Mouse (Mus musculus) forebrain, embryonic 13.5 days (tissue): ENCODE results near the gene D630003M21Rik. TPM values are rescaled to one million over a fixed set of nuclear protein-coding genes. Genes with fewer than 3 reads are reported as not detected.

Source experiments
- ATAC-seq: fragments of 200-750 bp; cut with Nextera tagmentation; 2 replicates; pipeline ENCODE4 v1.8.0; 2017
- H3K27ac ChIP-seq: fragments of 300-500 bp; sonication (generic); 2 replicates; pipeline ENCODE4 v1.5.1; 2015; ENCODE audit warnings: inconsistent platforms, mild to moderate bottlenecking, moderate library complexity
- H3K27me3 ChIP-seq: fragments of 300-500 bp; sonication (generic); 2 replicates; pipeline ENCODE4 v1.6.1; 2015; ENCODE audit warnings: mild to moderate bottlenecking, inconsistent platforms
- H3K36me3 ChIP-seq: fragments of 300-500 bp; sonication (generic); 2 replicates; pipeline ENCODE4 v1.6.1; 2015; ENCODE audit warnings: mild to moderate bottlenecking, inconsistent platforms; ENCODE audit not compliant: poor library complexity, severe bottlenecking
- H3K4me1 ChIP-seq: fragments of 300-500 bp; sonication (generic); 2 replicates; pipeline ENCODE4 v1.6.1; 2015; ENCODE audit warnings: inconsistent platforms
- H3K4me2 ChIP-seq: fragments of 300-500 bp; sonication (generic); 2 replicates; pipeline ENCODE4 v1.6.1; 2015; ENCODE audit warnings: inconsistent platforms, mild to moderate bottlenecking, moderate library complexity
- H3K4me3 ChIP-seq: fragments of 300-500 bp; sonication (generic); 2 replicates; pipeline ENCODE4 v1.5.1; 2015; ENCODE audit warnings: mild to moderate bottlenecking, inconsistent platforms
- H3K9ac ChIP-seq: fragments of 300-500 bp; sonication (generic); 2 replicates; pipeline ENCODE4 v1.6.1; 2015; ENCODE audit warnings: mild to moderate bottlenecking, inconsistent platforms
- H3K9me3 ChIP-seq: fragments of 300-500 bp; sonication (generic); replicated peaks from 2 replicates; pipeline ENCODE4 v1.6.1; 2016; ENCODE audit warnings: inconsistent platforms
- WGBS: fragments of 180-500 bp; shearing (Covaris S2); methylation state at CpG from one replicate; pipeline ENCODE4 v1.1.7; 2015; 5-methylcytosine and 5-hydroxymethylcytosine counted together
- polyA plus RNA-seq: library from polyadenylated mRNA; unstranded; fragments of >200 nt; fragmentation: Nextera tagmentation; extraction: Ambion mirVana; gene quantifications from 2 replicates; pipeline ENCODE4 v1.2.1, GENCODE M21; 2015

The D630003M21Rik gene
- polyA plus RNA-seq, 1 experiment from 2014 or later: 2.3 TPM

- H3K9me3 ChIP-seq: 0 out of 2 replicates have a peak, but pooled peaks cover 5% of the 10 kb centered on the region
- H3K4me2 ChIP-seq: no peak overlapping the region
- H3K27ac ChIP-seq: no peak overlapping the region
- no peak overlapping the region for H3K4me3 ChIP-seq
- peaks cover 18% of the 10 kb centered on the region for H3K4me1 ChIP-seq
- 52% methylated on average over 8 of the region's 8 CpGs for WGBS
- H3K27me3 ChIP-seq: no peaks in the 10 kb centered on the region
- no peak for ATAC-seq
- H3K9ac ChIP-seq: no peak overlapping the region
- no peaks in the 10 kb centered on the region for H3K36me3 ChIP-seq
Observed at GRCm38 (mm10) chr2:158157654-158158053, 71.4 kb downstream of the D630003M21Rik start.

GRCm38 (mm10) chr2:158156487-158156886, 72.5 kb downstream of the D630003M21Rik start:
- Histone ChIP-seq H3K9me3 (0 out of 2 replicates have a peak, but pooled peaks cover 3% of the 10 kb centered on the region), H3K4me3 (no peak overlapping the region), H3K4me2 (no peak overlapping the region), H3K9ac (no peak overlapping the region), H3K27ac (no peak overlapping the region), H3K27me3 (no peaks in the 10 kb centered on the region), H3K4me1 (peaks cover 18% of the 10 kb centered on the region), H3K36me3 (no peaks in the 10 kb centered on the region)
- ATAC-seq: no peak
- 93% methylated on average over 9 of the region's 9 CpGs for WGBS

GRCm38 (mm10) chr2:158155615-158156014, 73.4 kb downstream of the D630003M21Rik start:
- 77% methylated on average over 2 of the region's 2 CpGs for WGBS
- H3K4me2 ChIP-seq: no peak overlapping the region
- ATAC-seq: no peak
- no peaks in the 10 kb centered on the region for H3K36me3 ChIP-seq
- no peak overlapping the region for H3K9ac ChIP-seq
- H3K27ac ChIP-seq: no peak overlapping the region
- no peaks in the 10 kb centered on the region for H3K27me3 ChIP-seq
- H3K9me3 ChIP-seq: 0 out of 2 replicates have a peak, but pooled peaks cover 4% of the 10 kb centered on the region
- peaks cover 18% of the 10 kb centered on the region for H3K4me1 ChIP-seq
- H3K4me3 ChIP-seq: no peak overlapping the region

GRCm38 (mm10) chr2:158155101-158155500, 73.9 kb downstream of the D630003M21Rik start:
- H3K9me3 ChIP-seq: 0 out of 2 replicates have a peak, but pooled peaks cover 4% of the 10 kb centered on the region
- H3K4me1 ChIP-seq: peaks cover 18% of the 10 kb centered on the region
- H3K4me2 ChIP-seq: no peak overlapping the region
- H3K9ac ChIP-seq: no peak overlapping the region
- H3K36me3 ChIP-seq: no peaks in the 10 kb centered on the region
- H3K27me3 ChIP-seq: no peaks in the 10 kb centered on the region
- no peak overlapping the region for H3K27ac ChIP-seq
- ATAC-seq: no peak
- WGBS: 88% methylated on average over 7 of the region's 7 CpGs
- no peak overlapping the region for H3K4me3 ChIP-seq

- Histone ChIP-seq H3K4me2 (no peak overlapping the region; the same call in 1 of the 2 replicates), H3K27me3 (no peaks in the 10 kb centered on the region), H3K9me3 (0 out of 2 replicates have a peak, but pooled peaks cover 4% of the 10 kb centered on the region), H3K27ac (no peak overlapping the region), H3K4me1 (peaks cover 18% of the 10 kb centered on the region), H3K36me3 (no peaks in the 10 kb centered on the region), H3K9ac (no peak overlapping the region), H3K4me3 (no peak overlapping the region)
- WGBS: 50% methylated on average over 8 of the region's 8 CpGs
- no peak for ATAC-seq
Observed at GRCm38 (mm10) chr2:158154641-158155040, 74.4 kb downstream of the D630003M21Rik start.

GRCm38 (mm10) chr2:158153728-158154343, 75.2 kb downstream of the D630003M21Rik start:
- 0 out of 2 replicates have a peak, but pooled peaks cover 4% of the 10 kb centered on the region for H3K9me3 ChIP-seq
- H3K4me3 ChIP-seq: peak overlapping the region; percentile 35
- peaks cover 18% of the 10 kb centered on the region for H3K4me1 ChIP-seq
- H3K9ac ChIP-seq: peak overlapping the region; percentile 61
- 1% methylated on average over 22 of the region's 22 CpGs for WGBS
- no peak overlapping the region for H3K27ac ChIP-seq
- no peaks in the 10 kb centered on the region for H3K36me3 ChIP-seq
- peak overlapping the region; percentile 68 for H3K4me2 ChIP-seq
- no peaks in the 10 kb centered on the region for H3K27me3 ChIP-seq
- ATAC-seq: peak; percentile 51; the same call in 1 of the 2 replicates

GRCm38 (mm10) chr2:158152685-158153309, 76.2 kb downstream of the D630003M21Rik start:
- Histone ChIP-seq H3K27ac (peak overlapping the region; percentile 14; the same call in 1 of the 2 replicates), H3K4me2 (peak overlapping the region; percentile 68; the same call in 1 of the 2 replicates)
- ATAC-seq: peak; percentile 70; the same call in 1 of the 2 replicates

GRCm38 (mm10) chr2:158151077-158151476, 77.9 kb downstream of the D630003M21Rik start:
- Histone ChIP-seq H3K4me3 (no peak overlapping the region), H3K36me3 (no peaks in the 10 kb centered on the region), H3K27ac (no peak overlapping the region), H3K4me2 (no peak overlapping the region), H3K9ac (no peak overlapping the region), H3K27me3 (peaks cover 6% of the 10 kb centered on the region), H3K9me3 (0 out of 2 replicates have a peak, but pooled peaks cover 4% of the 10 kb centered on the region), H3K4me1 (peaks cover 20% of the 10 kb centered on the region)
- no peak for ATAC-seq
- WGBS: 96% methylated on average over 3 of the region's 3 CpGs

More at GRCm38 (mm10) chr2:158152685-158153309, 76.2 kb downstream of the D630003M21Rik start:
- H3K9ac ChIP-seq: no peak overlapping the region
- H3K4me1 ChIP-seq: peaks cover 18% of the 10 kb centered on the region
- no peak overlapping the region for H3K4me3 ChIP-seq
- no peaks in the 10 kb centered on the region for H3K36me3 ChIP-seq
- peaks cover 2% of the 10 kb centered on the region; the same call in 1 of the 2 replicates for H3K27me3 ChIP-seq
- 17% methylated on average over 6 of the region's 6 CpGs for WGBS
- 0 out of 2 replicates have a peak, but pooled peaks cover 4% of the 10 kb centered on the region for H3K9me3 ChIP-seq

GRCm38 (mm10) chr2:158146971-158147370, 82.1 kb downstream of the D630003M21Rik start:
- H3K36me3 ChIP-seq: no peaks in the 10 kb centered on the region
- H3K9me3 ChIP-seq: 0 out of 2 replicates have a peak, but pooled peaks cover 4% of the 10 kb centered on the region
- peaks cover 19% of the 10 kb centered on the region for H3K27me3 ChIP-seq
- 90% methylated on average over 8 of the region's 8 CpGs for WGBS
- no peak overlapping the region for H3K4me3 ChIP-seq
- H3K27ac ChIP-seq: no peak overlapping the region
- no peak overlapping the region for H3K4me2 ChIP-seq
- no peak for ATAC-seq
- no peak overlapping the region for H3K9ac ChIP-seq
- H3K4me1 ChIP-seq: peaks cover 8% of the 10 kb centered on the region

GRCm38 (mm10) chr2:158146223-158146622, 82.8 kb downstream of the D630003M21Rik start, which contains the start of gene Tgm2:
TSS of gene Tgm2 (minus strand) at chr2:158146436.
- peaks cover 19% of the 10 kb centered on the region for H3K27me3 ChIP-seq
- peak within 1 kb of the TSS; percentile 32 for H3K4me3 ChIP-seq
- H3K9ac ChIP-seq: peak within 1 kb of the TSS; percentile 54; the same call in 1 of the 2 replicates
- H3K36me3 ChIP-seq: no peaks in the 10 kb centered on the region
- peaks cover 8% of the 10 kb centered on the region for H3K4me1 ChIP-seq
- 0 out of 2 replicates have a peak, but pooled peaks cover 4% of the 10 kb centered on the region for H3K9me3 ChIP-seq
- ATAC-seq: peak; percentile 67
- no peak within 1 kb of the TSS for H3K27ac ChIP-seq
- peak within 1 kb of the TSS; percentile 64 for H3K4me2 ChIP-seq
- under 1% methylated on average over 32 of the region's 33 CpGs for WGBS

- Histone ChIP-seq H3K4me2 (peak overlapping the region; percentile 64), H3K9me3 (no peaks in the 10 kb centered on the region), H3K9ac (no peak overlapping the region), H3K4me3 (no peak overlapping the region), H3K36me3 (no peaks in the 10 kb centered on the region), H3K4me1 (peaks cover 12% of the 10 kb centered on the region), H3K27ac (no peak overlapping the region), H3K27me3 (peaks cover 19% of the 10 kb centered on the region)
- ATAC-seq: no peak
- 77% methylated on average over 5 of the region's 5 CpGs for WGBS
Observed at GRCm38 (mm10) chr2:158145528-158146065, 83.4 kb downstream of the D630003M21Rik start.
